Mouse (Mus musculus) megakaryocyte-erythroid progenitor cell, adult 5-6 weeks (primary cell): ENCODE data around the gene Elavl1. TPM values are rescaled to one million over a fixed set of nuclear protein-coding genes. Genes with fewer than 3 reads are reported as not detected.

Experiments
- ATAC-seq: replicated peaks from 2 replicates; pipeline ENCODE4 v1.8.0; 2016; ENCODE audit warnings: mild to moderate bottlenecking, inconsistent platforms; ENCODE audit not compliant: severe bottlenecking, poor library complexity, low FRiP score, low TSS enrichment
- total RNA-seq, 2 experiments: library from RNA; stranded (forward) in 1 of 2; stranded (reverse) in 1 of 2; fragments of 200-1000, 215-1000 nt in 1 of 2; fragments of >200 nt in 1 of 2; fragmentation: Nextera tagmentation in 1 of 2; gene quantifications; 2 replicates each; pipeline ENCODE4 v1.2.3; 2014 to 2017

Gene Elavl1
- total RNA-seq, 2 experiments from 2014 or later: 121 to 128 TPM

GRCm38 (mm10) chr8:4324525-4324924 lies 688 bp downstream of the Elavl1 start:
- peak; percentile 15 for ATAC-seq

DNA sequence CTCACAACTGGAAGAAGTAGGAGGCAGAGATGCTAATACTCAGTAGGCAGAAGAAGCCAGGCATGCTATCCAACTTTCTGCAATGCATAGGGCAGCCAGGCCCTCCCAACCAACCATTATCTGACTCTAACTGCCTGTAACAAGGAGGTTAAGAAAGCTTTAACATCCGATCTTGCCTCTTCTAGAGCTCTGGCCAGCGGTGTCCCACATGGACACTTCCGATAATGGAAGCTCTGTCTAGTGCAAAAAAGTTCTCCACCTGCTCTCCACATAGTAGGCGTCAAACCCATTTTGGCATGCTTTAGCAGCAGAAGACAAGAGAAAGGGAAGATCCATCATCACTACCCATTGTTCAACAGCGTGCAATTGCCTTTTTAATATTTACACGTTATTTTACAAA lies 1.3 kb downstream of the Elavl1 start:
- peak; percentile 31 for ATAC-seq

DNA sequence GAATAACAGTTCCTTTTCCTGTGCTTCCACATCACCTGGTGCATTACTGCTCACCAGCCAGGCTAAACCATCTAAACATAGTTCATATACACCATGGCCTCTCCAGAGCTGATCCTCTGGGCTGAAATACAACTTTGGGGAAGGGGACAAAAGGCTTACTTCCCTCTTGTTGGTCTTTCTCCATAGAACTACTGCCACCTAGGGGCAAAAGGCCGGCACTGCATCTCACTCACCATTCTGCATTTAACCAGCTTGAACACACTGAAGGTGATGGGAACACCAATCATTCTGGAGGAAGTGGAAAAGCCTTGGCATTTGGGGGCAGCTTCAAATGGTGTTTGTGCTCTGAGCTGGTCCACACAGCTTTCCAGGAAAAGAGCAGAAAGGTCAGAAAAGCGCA lies 2.7 kb downstream of the Elavl1 start:
- ATAC-seq: no peak

- no peak for ATAC-seq
Measured at GRCm38 (mm10) chr8:4321031-4321430, 4.2 kb downstream of the Elavl1 start.

- ATAC-seq: no peak
Measured at GRCm38 (mm10) chr8:4320404-4320803, 4.8 kb downstream of the Elavl1 start.

DNA sequence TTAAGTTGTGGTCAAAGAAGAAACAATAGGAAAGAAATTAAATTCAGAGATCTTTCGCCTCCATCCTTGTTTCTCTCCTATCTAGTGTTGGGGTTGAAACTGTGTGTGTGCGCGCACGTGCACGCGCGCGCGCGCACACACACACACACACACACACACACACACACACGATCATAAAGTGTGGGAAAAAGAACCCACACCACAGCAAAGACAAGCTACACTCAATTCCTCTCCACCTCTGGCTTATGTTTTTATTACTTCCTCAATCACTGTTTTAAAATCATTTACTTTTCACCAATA lies 5.7 kb downstream of the Elavl1 start:
- ATAC-seq: no peak

DNA sequence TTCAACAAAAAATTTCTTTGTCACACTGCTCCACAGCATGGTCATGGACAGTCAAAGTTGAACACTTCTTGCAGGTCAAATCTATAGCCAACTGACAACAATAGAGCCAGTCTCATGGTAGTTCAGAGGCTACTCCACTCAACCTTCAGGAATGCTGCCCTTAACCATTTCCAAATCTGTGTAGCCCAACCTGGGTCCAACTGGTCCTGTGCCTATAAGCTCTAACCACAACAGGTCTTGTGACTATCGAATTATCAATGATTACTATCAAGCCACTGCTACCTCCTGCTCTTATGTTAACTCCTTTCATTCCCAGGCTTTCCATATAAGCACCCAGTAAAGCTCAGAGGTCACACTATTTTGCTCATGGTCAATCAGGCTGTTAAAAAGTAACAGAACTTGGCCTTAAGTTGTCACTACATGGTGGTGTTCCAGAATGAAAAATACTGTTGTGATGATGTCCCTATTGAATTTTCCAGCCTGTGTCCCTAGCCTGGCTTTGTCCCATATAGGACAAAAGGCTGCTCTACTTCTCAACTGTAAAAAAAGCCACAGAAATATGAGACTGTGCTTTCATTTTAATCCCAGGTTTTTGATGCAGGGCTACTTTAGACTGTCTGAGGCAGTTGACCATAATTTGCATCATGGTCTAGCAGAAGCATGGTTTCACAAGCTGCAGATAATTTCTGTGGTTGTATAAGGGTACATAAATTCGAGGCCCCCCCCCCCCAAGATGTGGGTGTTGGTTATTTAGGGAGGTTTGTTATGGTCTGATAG lies 6.2 kb downstream of the Elavl1 start:
- ATAC-seq: peak; percentile 50

- ATAC-seq: no peak
Measured at GRCm38 (mm10) chr8:4318124-4318523, 7.1 kb downstream of the Elavl1 start.

GRCm38 (mm10) chr8:4314852-4315251 lies 10.4 kb downstream of the Elavl1 start:
- ATAC-seq: no peak

- no peak for ATAC-seq
Measured at GRCm38 (mm10) chr8:4313254-4314124, 11.7 kb downstream of the Elavl1 start.

DNA sequence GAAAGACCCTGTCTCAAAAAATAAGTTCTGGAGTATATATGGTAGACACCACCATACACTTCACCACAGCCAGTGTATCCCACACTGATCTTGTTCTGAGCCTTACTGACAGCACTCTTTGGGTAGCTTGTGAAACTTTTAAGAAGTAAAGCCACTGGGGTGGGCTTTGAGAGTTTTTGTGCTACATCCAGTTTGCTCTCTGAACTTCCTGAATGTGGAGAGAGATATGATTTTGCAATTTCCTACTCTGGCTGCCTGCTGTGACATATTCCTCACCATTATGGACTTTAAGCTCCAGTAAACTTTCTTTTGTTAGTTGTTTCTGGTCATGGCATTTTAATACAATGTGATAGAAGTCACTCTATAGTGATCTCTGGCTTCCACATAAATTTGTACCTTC lies 13.1 kb downstream of the Elavl1 start:
- ATAC-seq: no peak

GRCm38 (mm10) chr8:4305838-4306237 lies 19.4 kb downstream of the Elavl1 start:
- ATAC-seq: no peak

DNA sequence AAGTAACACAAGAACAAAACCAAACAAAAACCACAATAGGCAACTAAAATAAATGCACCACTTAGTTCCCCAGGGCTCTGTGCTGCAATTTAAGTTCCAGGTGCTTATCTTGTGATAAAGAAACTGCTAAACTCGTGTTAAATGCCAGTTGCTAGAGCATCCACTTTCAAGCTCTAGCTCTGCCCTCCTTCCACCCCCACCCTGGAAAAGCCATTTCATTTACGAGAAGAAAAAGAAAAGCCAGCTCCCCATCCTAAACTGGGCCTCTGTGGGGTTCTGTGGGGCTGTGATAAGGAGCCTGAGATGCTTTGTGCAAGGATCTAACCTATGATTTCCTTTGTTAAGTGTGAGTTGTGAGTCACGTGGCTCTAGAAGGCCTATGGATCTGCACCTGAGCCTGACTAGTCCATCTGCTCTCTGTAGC lies 21.1 kb downstream of the Elavl1 start:
- peak; percentile 96 for ATAC-seq

DNA sequence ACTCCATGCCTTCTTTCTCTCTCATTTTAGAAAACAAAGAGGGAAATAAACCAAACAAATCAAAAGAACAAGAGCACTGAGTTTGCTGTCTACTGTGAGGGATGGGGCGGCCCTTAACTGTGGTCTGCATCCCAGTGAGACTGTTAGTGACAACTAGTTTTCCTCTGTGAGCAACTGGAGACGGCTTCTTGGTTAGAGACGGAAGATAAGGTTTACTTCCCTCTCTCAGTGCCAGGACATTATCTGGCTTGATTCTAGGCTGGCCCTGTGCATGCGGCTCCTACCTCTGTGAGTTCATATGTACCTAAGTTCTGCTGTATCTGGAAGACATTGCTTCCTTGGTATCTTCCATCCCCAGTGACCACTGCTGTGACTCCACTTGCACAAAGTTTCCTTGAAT lies 27.4 kb downstream of the Elavl1 start:
- ATAC-seq: peak; percentile 58

DNA sequence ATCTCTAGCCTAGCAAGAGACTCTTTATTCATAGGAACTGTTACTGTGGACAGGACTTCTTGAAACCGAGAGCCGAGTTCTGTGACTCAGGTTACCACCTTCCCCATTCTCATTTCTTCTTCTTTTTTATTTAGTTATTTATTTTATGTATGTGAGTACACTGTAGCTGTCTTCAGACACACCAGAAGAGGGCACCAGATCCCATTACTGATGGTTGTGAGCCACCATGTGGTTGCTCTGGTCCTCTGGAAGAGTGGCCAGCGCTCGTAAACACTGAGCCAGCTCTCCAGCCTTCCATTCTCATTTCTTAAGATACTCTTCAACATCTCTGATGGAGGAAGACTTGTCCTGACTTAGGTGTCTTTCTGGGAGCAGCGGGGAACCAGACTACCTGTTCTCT lies 32.5 kb downstream of the Elavl1 start:
- no peak for ATAC-seq

GRCm38 (mm10) chr8:4276111-4276465 lies 49.1 kb downstream of the Elavl1 start:
- no peak for ATAC-seq

DNA sequence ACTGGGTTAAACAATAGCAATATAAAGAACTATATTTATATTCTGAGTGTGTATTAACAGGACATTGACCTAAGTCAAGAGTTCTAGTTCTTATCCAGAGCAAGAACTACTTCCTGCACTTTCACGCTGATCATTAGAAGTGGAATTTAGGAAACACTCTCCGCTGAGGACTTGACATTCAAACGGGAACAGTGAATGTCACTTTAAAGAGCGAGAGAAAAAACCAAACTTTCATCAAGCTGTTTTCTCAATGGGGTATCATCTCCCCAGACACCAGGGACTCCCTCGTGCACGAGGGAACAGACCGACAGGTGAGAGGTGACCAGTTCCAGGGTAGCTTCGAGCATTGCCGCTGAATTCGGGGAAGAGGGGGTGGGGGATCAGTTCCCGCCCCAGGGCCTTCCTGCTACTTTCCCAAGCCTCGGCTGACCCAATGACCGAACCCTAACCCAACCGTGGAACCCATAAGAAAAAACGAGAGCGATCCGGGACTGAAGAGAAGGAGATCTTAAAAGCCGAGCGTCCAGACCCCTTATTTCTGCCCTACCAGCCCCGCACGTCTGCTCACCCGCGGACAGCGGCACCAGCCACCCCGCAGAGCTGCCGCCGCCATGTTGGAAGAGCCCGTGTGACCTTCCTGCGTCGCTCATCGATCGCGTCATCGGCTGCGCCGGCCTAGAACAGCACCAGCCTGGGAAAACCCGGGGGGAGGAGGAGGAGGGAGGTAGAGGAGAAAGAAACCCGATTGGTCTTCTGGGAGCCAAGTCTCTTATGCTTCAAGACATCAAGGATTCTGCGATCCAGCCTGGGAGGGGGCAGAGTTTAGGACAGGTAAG lies 49.7 kb downstream of the Elavl1 start, which contains the start of gene Timm44:
Gene Timm44, minus strand, starts transcription at position 639 of the 836 bp plus-strand sequence.
- ATAC-seq: peak; percentile 97

DNA sequence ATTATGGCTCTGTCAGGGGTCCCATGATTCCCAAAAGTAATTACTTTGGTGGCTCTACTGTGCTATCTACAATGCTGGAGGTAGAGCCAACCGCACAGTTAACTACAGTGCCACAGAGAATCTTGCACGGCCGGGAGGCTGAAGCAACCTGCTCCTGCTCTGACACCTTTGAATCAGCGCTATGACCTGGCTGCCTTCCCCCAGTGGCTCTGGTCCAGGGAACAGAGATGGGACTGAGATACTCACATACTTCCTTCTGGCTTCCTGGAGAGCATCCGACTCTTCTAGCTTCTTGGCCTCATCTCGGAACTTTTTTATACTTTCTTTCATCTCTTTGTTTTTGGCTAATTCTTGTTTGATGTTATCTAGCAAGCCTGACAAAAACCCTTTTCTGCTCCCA lies 55.6 kb downstream of the Elavl1 start:
- no peak for ATAC-seq

DNA sequence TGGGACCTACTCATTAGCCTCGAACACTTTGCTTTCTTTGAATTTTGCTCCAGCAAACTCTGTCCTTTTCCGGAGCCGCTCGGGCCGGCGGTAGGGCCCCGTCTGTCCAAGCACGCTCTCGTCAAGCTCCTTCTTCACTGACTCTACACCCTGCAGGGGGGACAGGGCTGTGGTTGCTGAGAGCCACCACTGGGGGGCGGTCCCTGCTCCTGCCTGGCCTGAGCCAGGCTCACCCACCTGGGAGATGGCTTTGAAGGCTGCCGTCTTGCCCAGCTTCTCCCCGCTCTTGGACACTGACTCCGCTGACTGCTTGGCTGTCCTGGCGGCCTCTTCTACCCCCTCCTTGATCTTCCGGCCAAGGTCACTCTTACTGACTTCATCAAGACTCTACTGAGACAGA lies 57.6 kb downstream of the Elavl1 start:
- ATAC-seq: peak; percentile 85
